Mouse (Mus musculus): ENCODE measurements at regions not wholly inside any gene's neighbourhood (a gene's known extent, or its start where the extent isn't known, plus 50 kb on each side); places are given as distances from the start of the nearest gene placed in this dataset.
A peak's percentile ranks its signal among the peaks of the same experiment; 100 is the strongest.

DNA sequence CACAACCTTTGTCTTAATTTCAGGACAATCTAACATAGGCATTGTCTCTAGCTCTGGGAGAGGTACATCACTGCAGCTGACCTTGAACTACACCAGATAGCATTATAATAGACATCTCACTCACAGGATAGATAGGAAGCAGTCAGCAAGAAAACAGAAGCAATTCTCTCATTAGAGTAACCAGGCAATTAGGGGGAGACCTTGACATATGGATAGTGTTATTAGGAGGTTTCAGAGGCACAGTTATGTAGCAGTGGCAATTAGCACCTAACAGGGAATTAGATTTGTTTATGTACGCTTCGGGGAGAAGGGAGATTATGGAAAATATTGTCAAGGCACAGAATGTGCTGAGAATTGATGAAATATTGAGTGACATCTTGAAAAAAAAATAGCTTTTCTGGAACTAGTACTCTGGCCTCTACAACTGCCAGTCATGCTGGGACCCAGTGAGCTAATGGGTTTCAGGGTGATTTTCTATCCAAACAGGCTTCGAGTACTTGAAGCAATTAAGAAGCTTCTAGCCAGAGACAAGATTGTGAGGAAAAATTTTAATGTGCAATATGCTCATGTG lies 216.8 kb upstream of the Aco1 start:
- DNase-seq (ENCODE audit: low spot score in 2 of 2): no peak

- DNase-seq (ENCODE audit: low spot score in 2 of 2): no peak
These were observed 216.3 kb upstream of the Aco1 start for GRCm38 (mm10) chr4:39926594-39926993.

- no peak for DNase-seq (ENCODE audit: low spot score in 2 of 2)
These were observed 214.4 kb upstream of the Aco1 start for GRCm38 (mm10) chr4:39928491-39928890.

- peak in 1 of 2 experiments; percentile 16 for DNase-seq (ENCODE audit: low spot score in 2 of 2)
These were observed 208.7 kb upstream of the Aco1 start for GRCm38 (mm10) chr4:39934025-39934708.

- no peak for DNase-seq (ENCODE audit: low spot score in 2 of 2)
These were observed 184.2 kb upstream of the Aco1 start for GRCm38 (mm10) chr4:39958687-39959086.

GRCm38 (mm10) chr4:39967938-39968337 lies 174.9 kb upstream of the Aco1 start:
- no peak for DNase-seq (ENCODE audit: low spot score in 2 of 2)

GRCm38 (mm10) chr4:39991358-39991757 lies 151.5 kb upstream of the Aco1 start:
- no peak for DNase-seq (ENCODE audit: low spot score in 2 of 2)

- DNase-seq (ENCODE audit: low spot score in 2 of 2): no peak
These were observed 151.0 kb upstream of the Aco1 start for GRCm38 (mm10) chr4:39991851-39992250.

DNA sequence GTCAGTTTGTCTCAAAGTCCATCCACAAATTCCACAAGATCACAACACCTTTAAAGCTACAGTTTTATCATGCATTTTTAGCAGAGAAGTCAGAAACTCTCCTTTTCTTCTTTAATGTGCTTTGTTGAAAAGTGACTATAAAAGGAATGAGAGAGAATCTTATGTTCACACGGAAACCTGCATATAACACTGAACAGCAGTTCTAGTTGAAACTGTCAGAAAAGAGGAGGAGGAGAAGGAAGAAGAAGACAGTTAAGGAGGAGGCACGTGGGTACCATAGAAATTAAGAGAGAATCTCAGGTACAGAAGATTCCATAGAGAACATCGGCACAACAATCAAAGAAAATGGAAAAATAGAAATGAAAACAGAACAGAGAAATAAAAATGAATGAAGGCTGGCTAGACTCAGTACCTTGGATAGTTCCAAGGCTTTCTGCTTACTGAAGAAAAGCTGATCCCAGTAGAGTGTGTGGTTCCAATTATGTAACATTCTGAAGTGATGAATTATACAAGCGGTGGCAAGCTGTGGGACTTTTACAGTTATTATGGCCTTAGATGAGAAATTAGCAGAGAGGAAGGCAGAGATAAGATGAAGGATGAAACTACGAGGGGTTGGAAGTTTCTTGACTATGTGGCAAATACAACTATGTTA lies 144.0 kb upstream of the Aco1 start:
- DNase-seq (ENCODE audit: low spot score in 2 of 2): no peak

- DNase-seq (ENCODE audit: low spot score in 2 of 2): peak; percentile 84 to 89
These were observed 128.2 kb upstream of the Aco1 start for GRCm38 (mm10) chr4:40014666-40015065.

- DNase-seq (ENCODE audit: low spot score in 2 of 2): no peak
These were observed 126.0 kb upstream of the Aco1 start for GRCm38 (mm10) chr4:40016856-40017255.

GRCm38 (mm10) chr4:40018208-40018607 lies 124.7 kb upstream of the Aco1 start:
- no peak for DNase-seq (ENCODE audit: low spot score in 2 of 2)

- DNase-seq (ENCODE audit: low spot score in 2 of 2): no peak
These were observed 111.5 kb upstream of the Aco1 start for GRCm38 (mm10) chr4:40031361-40031760.

GRCm38 (mm10) chr4:40047846-40048245 lies 95.0 kb upstream of the Aco1 start:
- DNase-seq (ENCODE audit: low spot score in 2 of 2): peak; percentile 40

DNA sequence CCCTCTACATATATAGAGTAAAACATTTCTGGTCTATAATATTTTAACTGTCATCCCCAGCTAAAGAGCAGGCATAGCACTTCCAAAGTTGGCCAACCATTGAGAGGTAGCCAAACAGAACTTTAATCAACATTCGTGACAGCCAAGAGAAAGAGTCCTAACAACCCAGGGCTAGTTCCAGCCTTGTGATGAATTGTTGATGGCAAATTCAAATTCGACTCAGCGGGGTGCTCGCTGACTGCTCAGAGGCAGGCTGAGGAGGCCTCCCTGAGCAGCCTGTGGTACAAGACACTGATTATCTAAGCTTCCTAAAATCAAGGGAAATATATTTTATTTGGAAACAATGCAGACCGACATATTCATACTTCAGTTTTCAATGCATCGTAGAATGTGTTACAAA lies 93.8 kb upstream of the Aco1 start:
- peak in 1 of 2 experiments; percentile 44 for DNase-seq (ENCODE audit: low spot score in 2 of 2)

DNA sequence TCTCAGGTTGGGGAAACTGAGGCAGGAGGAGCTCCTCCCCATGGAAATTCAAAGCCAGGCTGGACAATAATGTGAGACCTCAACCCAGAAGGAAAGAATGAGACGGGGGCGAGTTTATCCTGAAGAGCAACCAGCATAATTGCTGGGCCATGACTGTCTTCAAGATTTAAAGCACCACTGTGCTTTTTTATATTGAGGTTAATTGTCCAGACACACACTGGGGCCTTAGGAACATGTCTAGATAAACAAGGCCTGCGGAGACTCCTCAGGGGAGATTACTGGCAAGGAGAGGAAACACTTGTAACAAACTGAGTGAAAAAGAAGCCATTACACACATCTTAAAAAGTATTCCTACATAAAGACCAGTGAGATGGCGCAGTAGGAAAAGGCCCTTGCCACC lies 91.0 kb upstream of the Aco1 start:
- no peak for DNase-seq (ENCODE audit: low spot score in 2 of 2)

DNA sequence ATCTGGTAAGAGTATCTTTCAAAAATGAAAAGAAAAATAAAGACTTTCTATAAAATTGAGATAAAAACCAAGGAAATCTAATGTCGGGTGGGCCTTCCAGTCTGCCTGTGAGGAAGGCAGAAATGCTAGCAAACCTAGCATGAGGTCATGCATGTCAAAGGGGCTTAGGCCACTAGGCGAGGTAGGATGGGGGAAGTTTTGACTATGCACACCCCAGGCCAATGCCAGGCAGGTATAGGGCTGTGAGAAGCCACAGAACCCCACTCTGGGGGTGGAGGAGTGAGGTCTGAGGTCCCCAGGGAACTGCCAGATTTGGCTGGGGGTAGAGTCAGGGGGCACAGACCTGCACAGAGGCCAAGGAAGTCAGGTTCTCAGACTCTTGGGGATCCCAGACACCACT lies 89.5 kb upstream of the Aco1 start:
- no peak for DNase-seq (ENCODE audit: low spot score in 2 of 2)

DNA sequence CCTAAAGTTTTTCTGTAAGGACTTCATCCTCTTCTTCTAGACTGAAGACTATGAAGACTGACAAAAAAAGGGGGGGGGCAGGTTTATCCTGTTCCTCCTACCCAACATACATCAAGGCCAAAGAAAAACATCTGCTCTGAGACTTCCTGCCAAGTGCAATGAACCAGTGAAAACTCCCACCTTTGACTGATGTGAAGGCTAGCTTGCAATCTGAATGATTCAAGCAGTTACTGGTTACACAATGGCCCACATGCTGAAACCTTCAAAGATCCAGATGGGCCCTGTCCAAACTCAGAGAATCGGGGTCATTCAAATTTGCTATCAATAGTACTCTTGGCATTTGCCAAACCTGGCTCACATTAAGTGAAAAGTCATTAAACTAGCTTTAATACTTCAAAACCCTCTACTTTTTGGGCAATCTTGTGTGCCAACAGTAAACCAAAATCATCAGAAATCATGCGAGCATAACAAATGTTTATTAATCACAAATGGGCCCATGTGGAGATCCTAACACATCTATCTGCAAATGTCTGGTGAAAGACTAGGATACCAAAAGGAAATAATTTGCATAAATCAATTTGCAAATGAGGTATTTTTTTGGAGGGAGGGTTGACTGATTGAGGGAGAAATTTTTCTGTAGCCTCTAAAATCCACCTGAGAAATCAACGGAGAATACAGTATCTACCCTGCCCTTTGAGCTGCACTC lies 79.0 kb upstream of the Aco1 start:
- DNase-seq (ENCODE audit: low spot score in 2 of 2): peak in 1 of 2 experiments; percentile 64

- no peak for DNase-seq (ENCODE audit: low spot score in 2 of 2)
These were observed 78.4 kb upstream of the Aco1 start for GRCm38 (mm10) chr4:40064457-40064836.

- no peak for DNase-seq (ENCODE audit: low spot score in 2 of 2)
These were observed 71.8 kb upstream of the Aco1 start for GRCm38 (mm10) chr4:40070959-40071634.

DNA sequence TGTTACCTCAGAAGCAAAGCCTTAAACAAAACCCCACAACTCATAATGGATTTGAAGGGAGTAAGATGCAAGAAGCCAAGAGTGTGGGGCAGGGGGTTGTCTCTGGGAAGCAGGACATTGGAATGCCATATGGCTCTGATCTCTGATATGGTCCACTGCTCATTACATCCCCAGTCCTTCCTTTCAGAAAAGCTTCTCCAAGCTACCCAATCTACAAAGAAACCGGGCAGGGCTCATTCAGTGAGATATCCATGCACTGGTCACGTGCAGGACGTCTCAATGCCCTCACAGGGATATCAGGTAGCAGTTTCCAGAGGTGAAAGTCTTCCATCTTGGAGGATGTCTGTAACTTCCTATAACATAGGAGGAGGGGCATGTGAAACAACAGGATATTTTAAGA lies 61.8 kb upstream of the Aco1 start:
- DNase-seq (ENCODE audit: low spot score in 2 of 2): no peak

- DNase-seq (ENCODE audit: low spot score in 2 of 2): peak; percentile 12 to 51
These were observed 52.6 kb upstream of the Aco1 start for GRCm38 (mm10) chr4:40090295-40090694.

Measured in layer of hippocampus, postnatal 14 days (tissue).